Mouse (Mus musculus): ENCODE results near the gene Mptx2. TPM values are rescaled to one million over a fixed set of nuclear protein-coding genes. Genes with fewer than 3 reads are reported as not detected.
"Not testable (repeated sequence)": the region's sequence is repeated elsewhere in the genome, so short reads cannot be mapped to it uniquely, and the experiment has no call there.

Gene Mptx2
- not detected for polyA plus RNA-seq (2017; shearing (Covaris generic))

- ATAC-seq, result no peak
Measured at GRCm38 (mm10) chr1:173277677-173278076, at the start of gene Mptx2. TSS of gene Mptx2 (minus strand) at chr1:173277777.

- no peak for ATAC-seq
Measured at GRCm38 (mm10) chr1:173326552-173326951, 49.0 kb upstream of the Mptx2 start.

- ATAC-seq, result no peak
Measured at GRCm38 (mm10) chr1:173325395-173325794, 47.8 kb upstream of the Mptx2 start.

- no peak for ATAC-seq
Measured at GRCm38 (mm10) chr1:173324961-173325360, 47.4 kb upstream of the Mptx2 start.

- no peak for ATAC-seq
Measured at GRCm38 (mm10) chr1:173323839-173324585, 46.4 kb upstream of the Mptx2 start.

- no peak for ATAC-seq
Measured at GRCm38 (mm10) chr1:173322249-173322627, 44.7 kb upstream of the Mptx2 start.

- no peak for ATAC-seq
Measured at GRCm38 (mm10) chr1:173321593-173322248, 44.1 kb upstream of the Mptx2 start.

GRCm38 (mm10) chr1:173317925-173318477, 40.4 kb upstream of the Mptx2 start:
- ATAC-seq, result no peak

- no peak for ATAC-seq
Measured at GRCm38 (mm10) chr1:173315725-173316124, 38.1 kb upstream of the Mptx2 start.

GRCm38 (mm10) chr1:173313535-173314050, 36.0 kb upstream of the Mptx2 start:
- ATAC-seq, result not testable (repeated sequence)

- not testable (repeated sequence) for ATAC-seq
Measured at GRCm38 (mm10) chr1:173302795-173303194, 25.2 kb upstream of the Mptx2 start.

- ATAC-seq, result no peak
Measured at GRCm38 (mm10) chr1:173265701-173266100, 11.9 kb downstream of the Mptx2 start, which contains the start of gene Olfr418. TSS of gene Olfr418 (plus strand) at chr1:173266001.

GRCm38 (mm10) chr1:173249888-173250287, 27.7 kb downstream of the Mptx2 start:
- ATAC-seq, result no peak

- not testable (repeated sequence) for ATAC-seq
Measured at GRCm38 (mm10) chr1:173237004-173237403, 40.6 kb downstream of the Mptx2 start.

GRCm38 (mm10) chr1:173227081-173227480, 50.5 kb downstream of the Mptx2 start, which contains the start of gene Fcer1a:
TSS of gene Fcer1a (minus strand) at chr1:173227214.
- no peak for ATAC-seq

Other genes with a start within 250 kb of the Mptx2 start
- gene Olfr1408, start 140.4 kb downstream of the Mptx2 start, polyA plus RNA-seq (2017; shearing (Covaris generic)), result not detected
- gene Olfr1406, start 87.1 kb downstream of the Mptx2 start, polyA plus RNA-seq (2017; shearing (Covaris generic)), result not detected
- gene Olfr218, start 80.0 kb downstream of the Mptx2 start, polyA plus RNA-seq (2017; shearing (Covaris generic)), result not detected
- gene Olfr1404, start 65.4 kb downstream of the Mptx2 start, polyA plus RNA-seq (2017; shearing (Covaris generic)), result not detected
- gene Fcer1a, start 50.6 kb downstream of the Mptx2 start, polyA plus RNA-seq (2017; shearing (Covaris generic)), result not detected
- not detected for gene Olfr418, start 11.8 kb downstream of the Mptx2 start, polyA plus RNA-seq (2017; shearing (Covaris generic))
- not detected for gene Ackr1, start 56.0 kb upstream of the Mptx2 start, polyA plus RNA-seq (2017; shearing (Covaris generic))
- gene Aim2, start 73.1 kb upstream of the Mptx2 start, polyA plus RNA-seq (2017; shearing (Covaris generic)), result 10 to 100 TPM; 44.7 to 78.2 TPM
- not detected for gene Cadm3, start 89.9 kb upstream of the Mptx2 start, polyA plus RNA-seq (2017; shearing (Covaris generic))
- 100 to 1,000 TPM in 1 of 2 experiments, 10 to 100 TPM in 1; 79.8 to 100 TPM for gene Ifi206, start 213.3 kb upstream of the Mptx2 start, polyA plus RNA-seq (2017; shearing (Covaris generic))